Mouse (Mus musculus) brain, embryonic 14.5 days (tissue): ENCODE data around the gene Cldn4. TPM values are rescaled to one million over a fixed set of nuclear protein-coding genes. Genes with fewer than 3 reads are reported as not detected.

Source experiments
- DNase-seq: peaks from one replicate; pipeline ENCODE4 v3.0.0-alpha.2; 2011; ENCODE audit warnings: low read depth
- CTCF ChIP-seq: fragments of 200-500 bp; IDR thresholded peaks from 2 replicates; pipeline ENCODE4 v1.5.1; 2012; ENCODE audit warnings: inconsistent platforms, mild to moderate bottlenecking, moderate library complexity, borderline replicate concordance; ENCODE audit not compliant: insufficient read depth, insufficient read length; ENCODE audit errors: extremely low read depth
- POLR2A ChIP-seq: fragments of 200-500 bp; IDR thresholded peaks from 2 replicates; pipeline ENCODE4 v1.6.1; 2012; ENCODE audit warnings: mild to moderate bottlenecking, inconsistent platforms, borderline replicate concordance; ENCODE audit not compliant: poor library complexity, insufficient read depth, insufficient read length, severe bottlenecking; ENCODE audit errors: extremely low read depth
- polyA plus RNA-seq: library from polyadenylated mRNA; depleted of rRNA; stranded (reverse); fragments of >200 nt; gene quantifications from 2 replicates; pipeline ENCODE4 v1.2.3, GENCODE M21; 2012; rRNA removed

Cldn4 gene
- 3.2 and 3.5 TPM in 2 replicates for polyA plus RNA-seq

- DNase-seq = no peak
These were observed at the start of gene Cldn4 for GRCm38 (mm10) chr5:134946857-134947255. TSS of gene Cldn4 (minus strand) at chr5:134946934.

GRCm38 (mm10) chr5:134992566-134992965, 45.8 kb upstream of the Cldn4 start:
- no peak for DNase-seq
- no peak for TF ChIP-seq POLR2A
- TF ChIP-seq CTCF = no peak

More at GRCm38 (mm10) chr5:134946857-134947255, at the start of gene Cldn4:
- TF ChIP-seq CTCF (no peak), POLR2A (no peak)

GRCm38 (mm10) chr5:134989741-134990140, 43.0 kb upstream of the Cldn4 start:
- TF ChIP-seq CTCF = no peak
- TF ChIP-seq POLR2A = no peak
- DNase-seq = no peak

GRCm38 (mm10) chr5:134989166-134989565, 42.4 kb upstream of the Cldn4 start:
- no peak for DNase-seq
- TF ChIP-seq CTCF = no peak
- no peak for TF ChIP-seq POLR2A

GRCm38 (mm10) chr5:134986298-134987268, 39.8 kb upstream of the Cldn4 start:
- DNase-seq = peak; percentile 59
- TF ChIP-seq POLR2A = no peak
- no peak for TF ChIP-seq CTCF

GRCm38 (mm10) chr5:134985633-134986297, 39.0 kb upstream of the Cldn4 start, which contains the start of gene Cldn3:
TSS of gene Cldn3 (plus strand) at chr5:134986214.
- TF ChIP-seq CTCF (no peak), POLR2A (no peak)
- DNase-seq = peak; percentile 52

GRCm38 (mm10) chr5:134983771-134984170, 37.0 kb upstream of the Cldn4 start:
- DNase-seq = no peak
- TF ChIP-seq CTCF (no peak), POLR2A (no peak)

- no peak for DNase-seq
- TF ChIP-seq CTCF (no peak), POLR2A (no peak)
These were observed 36.4 kb upstream of the Cldn4 start for GRCm38 (mm10) chr5:134983111-134983510.

GRCm38 (mm10) chr5:134981149-134981548, 34.4 kb upstream of the Cldn4 start:
- TF ChIP-seq CTCF (no peak), POLR2A (no peak)
- DNase-seq = no peak

GRCm38 (mm10) chr5:134977837-134978236, 31.1 kb upstream of the Cldn4 start:
- DNase-seq = no peak
- TF ChIP-seq POLR2A = no peak
- TF ChIP-seq CTCF = no peak

- TF ChIP-seq CTCF = no peak
- no peak for TF ChIP-seq POLR2A
- no peak for DNase-seq
These were observed 30.0 kb upstream of the Cldn4 start for GRCm38 (mm10) chr5:134976577-134977250.

GRCm38 (mm10) chr5:134976164-134976563, 29.4 kb upstream of the Cldn4 start:
- TF ChIP-seq CTCF (no peak), POLR2A (no peak)
- no peak for DNase-seq

- no peak for DNase-seq
- TF ChIP-seq CTCF (no peak), POLR2A (no peak)
These were observed 28.2 kb upstream of the Cldn4 start for GRCm38 (mm10) chr5:134974921-134975320.
